Mouse (Mus musculus) liver, embryonic 14.5 days (tissue): Measurements from ENCODE around the gene Bub1b. TPM values are rescaled to one million over a fixed set of nuclear protein-coding genes. Genes with fewer than 3 reads are reported as not detected.

Source experiments
- ATAC-seq: fragments of 200-750 bp; cut with Nextera tagmentation; 2 replicates; pipeline ENCODE4 v1.8.0; 2017; ENCODE audit warnings: moderate number of reproducible peaks, mild to moderate bottlenecking, moderate library complexity; ENCODE audit not compliant: insufficient read depth
- DNase-seq, 3 experiments: peaks; one replicate each; pipeline ENCODE4 v3.0.0-alpha.2; 2012 to 2013; ENCODE audit warnings: low read depth in 3 of 3, low spot score in 3 of 3
- H3K27ac ChIP-seq: fragments of 300-500 bp; sonication (generic); 2 replicates; pipeline ENCODE4 v1.5.1; 2014; ENCODE audit warnings: moderate library complexity, mild to moderate bottlenecking, control low read depth, inconsistent platforms
- H3K27me3 ChIP-seq: fragments of 300-500 bp; sonication (generic); 2 replicates; pipeline ENCODE4 v1.6.1; 2014; ENCODE audit warnings: mild to moderate bottlenecking, low read length, moderate library complexity; ENCODE audit not compliant: control insufficient read depth, insufficient read depth
- H3K36me3 ChIP-seq: fragments of 300-500 bp; sonication (generic); replicated peaks from 2 replicates; pipeline ENCODE4 v1.6.1; 2014; ENCODE audit warnings: low read depth; ENCODE audit not compliant: control insufficient read depth, insufficient read depth
- H3K4me1 ChIP-seq, 2 experiments: fragments of 200-500 bp in 1 of 2; fragments of 300-500 bp in 1 of 2; sonication (generic) in 1 of 2; replicated peaks; 2 replicates each; pipeline ENCODE4 v1.6.1; 2012 to 2014; ENCODE audit warnings: antibody characterized with exemption in 1 of 2, inconsistent platforms in 1 of 2, low read length in 1 of 2; ENCODE audit not compliant: control insufficient read depth in 2 of 2, insufficient read depth in 2 of 2
- H3K4me2 ChIP-seq: fragments of 300-500 bp; sonication (generic); 2 replicates; pipeline ENCODE4 v1.6.1; 2014; ENCODE audit warnings: low read depth, mild to moderate bottlenecking, control low read depth, moderate library complexity
- H3K4me3 ChIP-seq, 2 experiments: fragments of 200-500 bp in 1 of 2; fragments of 300-500 bp in 1 of 2; sonication (generic) in 1 of 2; 2 replicates each; pipeline ENCODE4 v1.5.1; 2012 to 2014; ENCODE audit warnings: low read depth in 2 of 2, low read length in 2 of 2, mild to moderate bottlenecking in 2 of 2, control low read depth in 1 of 2, inconsistent platforms in 1 of 2, moderate library complexity in 1 of 2; ENCODE audit not compliant: insufficient read depth in 1 of 2
- H3K9ac ChIP-seq: fragments of 300-500 bp; sonication (generic); replicated peaks from 2 replicates; pipeline ENCODE4 v1.6.1; 2014; ENCODE audit warnings: mild to moderate bottlenecking, control low read depth, moderate library complexity
- H3K9me3 ChIP-seq: fragments of 300-500 bp; sonication (generic); 2 replicates; pipeline ENCODE4 v1.6.1; 2016; ENCODE audit warnings: low read length, mixed read lengths; ENCODE audit not compliant: control insufficient read depth
- CTCF ChIP-seq: IDR thresholded peaks from 2 replicates; pipeline ENCODE4 v1.5.1; 2016; ENCODE audit warnings: antibody characterized with exemption, low read depth, control low read depth
- EP300 ChIP-seq: IDR thresholded peaks from 2 replicates; pipeline ENCODE4 v1.6.1; 2016; ENCODE audit warnings: antibody characterized with exemption, low read depth
- WGBS: fragments of 180-500 bp; shearing (Covaris S2); extraction: QIAGEN DNeasy Blood & Tissue Kit; methylation state at CpG from one replicate; pipeline ENCODE4 v1.1.7; 2014; ENCODE audit not compliant: insufficient replicate concordance; 5-methylcytosine and 5-hydroxymethylcytosine counted together
- polyA plus RNA-seq, 2 experiments: library from polyadenylated mRNA; depleted of rRNA in 1 of 2; stranded (reverse) in 1 of 2; unstranded in 1 of 2; fragments of >200 nt; fragmentation: Nextera tagmentation in 1 of 2; extraction: Ambion mirVana in 1 of 2; gene quantifications; 2 replicates each; pipeline versions ENCODE4 v1.2.1 to v1.2.3; 2012 to 2014

Gene Bub1b
- polyA plus RNA-seq, 2 experiments: 33.6 to 40.2 TPM

GRCm38 (mm10) chr2:118558426-118558825 lies 39.6 kb upstream of the Bub1b start:
- WGBS: 75% methylated on average over 3 of the region's 3 CpGs
- TF ChIP-seq CTCF (no peak), EP300 (no peak)
- H3K36me3 ChIP-seq: no peaks in the 10 kb centered on the region

GRCm38 (mm10) chr2:118562015-118562414 lies 36.0 kb upstream of the Bub1b start:
- TF ChIP-seq CTCF: no peak
- no peak for TF ChIP-seq EP300
- H3K4me1 ChIP-seq: no peaks in the 10 kb centered on the region
- H3K9ac ChIP-seq: no peak overlapping the region
- H3K27ac ChIP-seq: no peak overlapping the region
- no peaks in the 10 kb centered on the region for H3K36me3 ChIP-seq
- no peak overlapping the region for H3K4me2 ChIP-seq
- H3K4me3 ChIP-seq: no peak overlapping the region
- DNase-seq: no peak
- ATAC-seq: no peak
- 60% methylated on average over 4 of the region's 4 CpGs for WGBS
- no peaks in the 10 kb centered on the region for H3K9me3 ChIP-seq
- no peaks in the 10 kb centered on the region for H3K27me3 ChIP-seq

More at GRCm38 (mm10) chr2:118558426-118558825, 39.6 kb upstream of the Bub1b start:
- no peak overlapping the region for H3K9ac ChIP-seq
- ATAC-seq (no peak), DNase-seq (no peak)
- no peak overlapping the region for H3K27ac ChIP-seq
- no peaks in the 10 kb centered on the region for H3K9me3 ChIP-seq
- H3K4me1 ChIP-seq: peaks cover 0 to 6% of the 10 kb centered on the region in 2 experiments; a peak in 2 of 4 replicates
- H3K4me3 ChIP-seq: no peak overlapping the region
- H3K27me3 ChIP-seq: no peaks in the 10 kb centered on the region
- H3K4me2 ChIP-seq: no peak overlapping the region

- Histone ChIP-seq H3K4me2 (no peak overlapping the region), H3K27me3 (no peaks in the 10 kb centered on the region), H3K4me3 (no peak overlapping the region), H3K9me3 (no peaks in the 10 kb centered on the region), H3K9ac (no peak overlapping the region), H3K27ac (no peak overlapping the region), H3K4me1 (no peaks in the 10 kb centered on the region), H3K36me3 (no peaks in the 10 kb centered on the region)
- TF ChIP-seq CTCF (no peak), EP300 (no peak)
- 67% methylated on average over 3 of the region's 3 CpGs for WGBS
- no peak for DNase-seq
- no peak for ATAC-seq
Measured at GRCm38 (mm10) chr2:118562431-118562830, 35.6 kb upstream of the Bub1b start.

- Histone ChIP-seq H3K27me3 (no peaks in the 10 kb centered on the region), H3K9me3 (no peaks in the 10 kb centered on the region), H3K4me2 (no peak overlapping the region), H3K36me3 (no peaks in the 10 kb centered on the region), H3K9ac (no peak overlapping the region), H3K4me3 (no peak overlapping the region), H3K4me1 (no peaks in the 10 kb centered on the region), H3K27ac (no peak overlapping the region)
- ATAC-seq (no peak), DNase-seq (no peak)
- TF ChIP-seq EP300 (no peak), CTCF (no peak)
- WGBS: 68% methylated on average over 8 of the region's 8 CpGs
Measured at GRCm38 (mm10) chr2:118567179-118567578, 30.8 kb upstream of the Bub1b start.

- H3K9ac ChIP-seq: no peak overlapping the region
- TF ChIP-seq EP300 (no peak), CTCF (no peak)
- WGBS: 56% methylated on average over 2 of the region's 2 CpGs
Measured at GRCm38 (mm10) chr2:118570939-118571338, 27.1 kb upstream of the Bub1b start.

More at GRCm38 (mm10) chr2:118570939-118571338, 27.1 kb upstream of the Bub1b start:
- Histone ChIP-seq H3K4me1 (no peaks in the 10 kb centered on the region), H3K4me3 (no peak overlapping the region), H3K36me3 (no peaks in the 10 kb centered on the region), H3K27me3 (no peaks in the 10 kb centered on the region), H3K9me3 (no peaks in the 10 kb centered on the region), H3K27ac (no peak overlapping the region), H3K4me2 (no peak overlapping the region)
- no peak for ATAC-seq
- DNase-seq: no peak
